In genomic region chr10:61474344-61474743, GRCm38 (mm10) we compare ENCODE assay signal across 13 mouse cellular contexts. TPM values are rescaled to one million over a fixed set of nuclear protein-coding genes. Genes with fewer than 3 reads are reported as not detected.
A peak's percentile ranks its signal among the peaks of the same experiment; 100 is the strongest.
DNase-seq lines count a peak whose midpoint lies in the region; ATAC-seq lines count a peak whose summit lies in the region.
"Had no signal": no experiment of that assay in that cellular context is flagged by ENCODE, and none has a peak within 500 bp of the region (broad histone marks: within the 10 kb centered on the region; RNA-seq: fewer than 3 reads in every experiment).

No protein-coding gene starts in this region.

- no peak overlapping the region for H3K9ac ChIP-seq in heart, embryonic 13.5 days
- H3K9ac ChIP-seq in hindbrain, embryonic 11.5 days (ENCODE audit: low read depth, low read length): no peak overlapping the region
- H3K9ac ChIP-seq in midbrain, embryonic 15.5 days: no peak overlapping the region; the same call in 1 of the 2 replicates

- H3K36me3 ChIP-seq in heart, embryonic 13.5 days: no peaks in the 10 kb centered on the region
- H3K36me3 ChIP-seq in hindbrain, embryonic 11.5 days (ENCODE audit: control insufficient read depth, insufficient read depth, low read length): no peaks in the 10 kb centered on the region
- H3K36me3 ChIP-seq in midbrain, embryonic 15.5 days (replicated peaks): no peaks in the 10 kb centered on the region
- H3K36me3 ChIP-seq: kidney, embryonic 15.5 days; liver, embryonic 12.5 days had no signal

- DNase-seq in heart, postnatal 4 days: no peak
- no peak for DNase-seq in hindbrain, embryonic 11.5 days (ENCODE audit: low spot score)
- no peak for DNase-seq in cerebellum, adult 11-12 months
- no peak for DNase-seq in urinary bladder, postnatal 36 days (ENCODE audit: low spot score in 2 of 2)
- DNase-seq in embryo, embryonic 9.5 days (ENCODE audit: extremely low spot score): no peak
- DNase-seq: adrenal gland, adult 8-10 months; cerebellum, adult 18-20 months; gastrocnemius, postnatal 14 days had no signal

- ATAC-seq in heart, embryonic 13.5 days (ENCODE audit: extremely low read depth, insufficient number of reproducible peaks, low FRiP score, low TSS enrichment): no peak
- ATAC-seq in common myeloid progenitor, adult 5-6 weeks (replicated peaks; ENCODE audit: low read depth, poor library complexity, severe bottlenecking): 0 out of 2 replicates have a peak, but pooled peaks have one; percentile 6
- no peak for ATAC-seq in hindbrain, embryonic 11.5 days (ENCODE audit: low FRiP score)
- ATAC-seq in midbrain, embryonic 15.5 days (replicated peaks): no peak
- ATAC-seq: liver, embryonic 12.5 days had no signal

- no peaks in the 10 kb centered on the region for H3K9me3 ChIP-seq in heart, embryonic 13.5 days
- H3K9me3 ChIP-seq in hindbrain, embryonic 11.5 days (ENCODE audit: control insufficient read depth, low read length): no peaks in the 10 kb centered on the region
- H3K9me3 ChIP-seq in midbrain, embryonic 15.5 days: no peaks in the 10 kb centered on the region
- H3K9me3 ChIP-seq: kidney, embryonic 15.5 days; liver, embryonic 12.5 days had no signal

- H3K4me1 ChIP-seq in heart, embryonic 13.5 days: peaks cover 31% of the 10 kb centered on the region
- 0 out of 2 replicates have a peak, but pooled peaks cover 2% of the 10 kb centered on the region for H3K4me1 ChIP-seq in hindbrain, embryonic 11.5 days (replicated peaks; ENCODE audit: control insufficient read depth, insufficient read depth, low read length)
- H3K4me1 ChIP-seq in midbrain, embryonic 15.5 days: peaks cover 23% of the 10 kb centered on the region

- WGBS in heart, embryonic 13.5 days: 78% methylated on average over 1 of the region's 1 CpGs
- WGBS in hindbrain, embryonic 11.5 days: 83% methylated on average over 1 of the region's 1 CpGs
- WGBS in midbrain, embryonic 15.5 days: 81% methylated on average over 1 of the region's 1 CpGs

- no peak overlapping the region for H3K4me3 ChIP-seq in heart, embryonic 13.5 days
- H3K4me3 ChIP-seq in hindbrain, embryonic 11.5 days (ENCODE audit: low read depth, low read length): 0 out of 2 replicates have a peak overlapping the region, but pooled peaks have one; percentile 78
- H3K4me3 ChIP-seq in midbrain, embryonic 15.5 days: peak overlapping the region; percentile 91

- H3K27me3 ChIP-seq in heart, embryonic 13.5 days (replicated peaks): no peaks in the 10 kb centered on the region
- H3K27me3 ChIP-seq in hindbrain, embryonic 11.5 days (ENCODE audit: control insufficient read depth, insufficient read depth, low read length): no peaks in the 10 kb centered on the region
- H3K27me3 ChIP-seq in midbrain, embryonic 15.5 days (replicated peaks): no peaks in the 10 kb centered on the region
- H3K27me3 ChIP-seq: kidney, embryonic 15.5 days; liver, embryonic 12.5 days had no signal

- 0 out of 2 replicates have a peak overlapping the region, but pooled peaks have one; percentile 99 for H3K4me2 ChIP-seq in heart, embryonic 13.5 days
- peak overlapping the region; percentile 98; the same call in 1 of the 2 replicates for H3K4me2 ChIP-seq in hindbrain, embryonic 11.5 days (replicated peaks; ENCODE audit: low read depth, low read length)
- H3K4me2 ChIP-seq in midbrain, embryonic 15.5 days: peak overlapping the region; percentile 97

- H3K27ac ChIP-seq in heart, embryonic 13.5 days (replicated peaks): peak overlapping the region; percentile 92
- no peak overlapping the region for H3K27ac ChIP-seq in hindbrain, embryonic 11.5 days (ENCODE audit: low read depth, low read length)
- H3K27ac ChIP-seq in midbrain, embryonic 15.5 days: no peak overlapping the region
- H3K27ac ChIP-seq: kidney, embryonic 15.5 days; liver, embryonic 12.5 days had no signal

RNA-seq across cellular contexts. Expression of gene Lrrc20, which starts 1.3 kb away (rescaled TPM):
- polyA plus RNA-seq in heart, embryonic 13.5 days (2015; fragmentation: Nextera tagmentation; extraction: Ambion mirVana): 12.1 and 13.2 TPM in 2 replicates
- total RNA-seq in heart, postnatal 4 days (2021): 10 to 100 TPM; 16.4 to 17.1 TPM
- 3.6 and 6.9 TPM in 2 replicates for total RNA-seq in common myeloid progenitor, adult 5-6 weeks (2017)
- polyA plus RNA-seq in hindbrain, embryonic 11.5 days (2014; fragmentation: Nextera tagmentation; extraction: Ambion mirVana): 9.5 and 11.4 TPM in 2 replicates
- 18.1 TPM in 2 replicates for polyA plus RNA-seq in midbrain, embryonic 15.5 days (2015; fragmentation: Nextera tagmentation; extraction: Ambion mirVana)

RNA-seq across cellular contexts. Expression of gene Eif4ebp2, which starts 21.9 kb away (rescaled TPM):
- 50.8 and 57.1 TPM in 2 replicates for polyA plus RNA-seq in heart, embryonic 13.5 days (2015; fragmentation: Nextera tagmentation; extraction: Ambion mirVana)
- 10 to 100 TPM; 95.4 to 95.9 TPM for total RNA-seq in heart, postnatal 4 days (2021)
- 17.7 and 29.8 TPM in 2 replicates for total RNA-seq in common myeloid progenitor, adult 5-6 weeks (2017)
- 36.1 and 51.4 TPM in 2 replicates for polyA plus RNA-seq in hindbrain, embryonic 11.5 days (2014; fragmentation: Nextera tagmentation; extraction: Ambion mirVana)
- polyA plus RNA-seq in midbrain, embryonic 15.5 days (2015; fragmentation: Nextera tagmentation; extraction: Ambion mirVana): 65.8 and 71.3 TPM in 2 replicates

RNA-seq across cellular contexts. Expression of gene Nodal, which starts 56.6 kb away (rescaled TPM):
- 0.09 TPM in 1 of 2 replicates, not detected in the other for polyA plus RNA-seq in heart, embryonic 13.5 days (2015; fragmentation: Nextera tagmentation; extraction: Ambion mirVana)
- under 1 TPM; 0.24 to 0.32 TPM for total RNA-seq in heart, postnatal 4 days (2021)
- not detected in 2 replicates for total RNA-seq in common myeloid progenitor, adult 5-6 weeks (2017)
- polyA plus RNA-seq in hindbrain, embryonic 11.5 days (2014; fragmentation: Nextera tagmentation; extraction: Ambion mirVana): 0.12 TPM in 1 of 2 replicates, not detected in the other
- polyA plus RNA-seq in midbrain, embryonic 15.5 days (2015; fragmentation: Nextera tagmentation; extraction: Ambion mirVana): 0.10 and 0.28 TPM in 2 replicates
- total RNA-seq: adrenal gland, adult 8-10 months had no signal
